Mouse (Mus musculus) intestine, embryonic 14.5 days (tissue): Measurements from ENCODE around the gene Kif17. TPM values are rescaled to one million over a fixed set of nuclear protein-coding genes. Genes with fewer than 3 reads are reported as not detected.

Experiments
- ATAC-seq: fragments of 200-750 bp; cut with Nextera tagmentation; replicated peaks from 2 replicates; pipeline ENCODE4 v1.8.0; 2017; ENCODE audit warnings: low read depth, moderate number of reproducible peaks, moderate TSS enrichment, moderate library complexity; ENCODE audit not compliant: low FRiP score, low TSS enrichment
- DNase-seq: peaks from one replicate; pipeline ENCODE4 v3.0.0-alpha.2; 2018; ENCODE audit warnings: low spot score
- H3K27ac ChIP-seq: fragments of 300-500 bp; sonication (generic); 2 replicates; pipeline ENCODE4 v1.5.1; 2014; ENCODE audit warnings: low read depth, mild to moderate bottlenecking, control low read depth
- H3K27me3 ChIP-seq: fragments of 300-500 bp; sonication (generic); replicated peaks from 2 replicates; pipeline ENCODE4 v1.6.1; 2014; ENCODE audit warnings: low read length, control low read depth; ENCODE audit not compliant: control insufficient read depth, insufficient read depth
- H3K36me3 ChIP-seq: fragments of 300-500 bp; sonication (generic); 2 replicates; pipeline ENCODE4 v1.6.1; 2014; ENCODE audit warnings: low read length, control low read depth; ENCODE audit not compliant: control insufficient read depth, insufficient read depth
- H3K4me1 ChIP-seq: fragments of 300-500 bp; sonication (generic); replicated peaks from 2 replicates; pipeline ENCODE4 v1.6.1; 2014; ENCODE audit warnings: low read length, control low read depth, mixed read lengths; ENCODE audit not compliant: control insufficient read depth, insufficient read depth
- H3K4me2 ChIP-seq: fragments of 300-500 bp; sonication (generic); 2 replicates; pipeline ENCODE4 v1.6.1; 2014; ENCODE audit warnings: low read length
- H3K4me3 ChIP-seq: fragments of 300-500 bp; sonication (generic); 2 replicates; pipeline ENCODE4 v1.5.1; 2014; ENCODE audit warnings: low read depth, low read length, control low read depth, mixed read lengths
- H3K9ac ChIP-seq: fragments of 300-500 bp; sonication (generic); 2 replicates; pipeline ENCODE4 v1.6.1; 2014; ENCODE audit warnings: mild to moderate bottlenecking, low read length
- H3K9me3 ChIP-seq: fragments of 300-500 bp; sonication (generic); 2 replicates; pipeline ENCODE4 v1.6.1; 2016; ENCODE audit warnings: low read length, control low read depth; ENCODE audit not compliant: control insufficient read depth
- WGBS: fragments of 180-500 bp; shearing (Covaris S2); extraction: QIAGEN DNeasy Blood & Tissue Kit; methylation state at CpG from one replicate; pipeline ENCODE4 v1.1.7; 2014; 5-methylcytosine and 5-hydroxymethylcytosine counted together
- polyA plus RNA-seq: library from polyadenylated mRNA; unstranded; fragments of >200 nt; fragmentation: Nextera tagmentation; extraction: Ambion mirVana; gene quantifications from 2 replicates; pipeline ENCODE4 v1.2.1, GENCODE M21; 2014

The Kif17 gene
- polyA plus RNA-seq, 1 experiment from 2014 or later, result 1.0 TPM

DNA sequence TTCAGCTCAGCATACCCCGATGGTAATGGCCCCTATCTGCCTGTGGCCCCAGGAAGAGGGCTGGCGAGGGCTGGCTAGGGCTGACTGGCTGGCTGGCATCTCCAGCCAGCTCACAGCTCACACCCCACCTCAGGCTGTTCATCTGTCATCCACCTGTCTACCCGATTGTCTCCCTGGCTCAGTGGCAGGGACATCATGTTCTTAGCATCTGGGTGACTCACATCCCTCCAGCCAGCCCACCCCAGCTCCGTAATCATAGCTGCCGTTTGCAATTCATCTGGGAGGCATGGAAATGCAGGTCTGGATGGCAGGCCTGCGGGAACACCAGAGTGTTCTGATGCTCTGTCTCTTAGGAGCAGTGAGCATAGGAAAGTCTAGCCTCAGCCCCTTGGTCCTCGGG is 28.1 kb downstream of the Kif17 start:
- 70% methylated on average over 7 of the region's 7 CpGs for WGBS
- H3K27me3 ChIP-seq, result no peaks in the 10 kb centered on the region

DNA sequence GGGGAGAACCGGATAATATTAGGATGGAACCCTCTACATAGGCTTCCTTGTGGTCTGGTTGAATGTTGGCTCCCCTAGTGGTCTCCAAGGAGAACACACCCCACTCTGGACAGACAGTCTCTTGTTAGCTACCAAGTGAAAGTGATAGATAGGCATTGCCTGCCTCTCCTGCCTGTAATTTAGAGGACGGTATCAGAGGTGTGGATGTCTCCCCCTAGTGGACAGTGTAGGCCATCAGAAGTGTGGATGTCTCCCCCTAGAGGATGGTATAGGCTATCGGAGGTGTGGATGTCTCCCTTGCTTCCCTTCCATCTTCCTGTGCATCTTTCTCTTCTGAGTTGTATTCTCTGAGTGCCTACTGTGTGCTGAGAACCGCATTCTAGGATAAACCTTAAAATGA is 32.6 kb downstream of the Kif17 start:
- no peak overlapping the region for H3K27ac ChIP-seq
- H3K9me3 ChIP-seq, result no peaks in the 10 kb centered on the region
- ATAC-seq, result peak; percentile 40; the same call in 1 of the 2 replicates
- no peaks in the 10 kb centered on the region for H3K36me3 ChIP-seq
- H3K4me1 ChIP-seq, result no peaks in the 10 kb centered on the region
- H3K9ac ChIP-seq, result no peak overlapping the region
- WGBS, result 29% methylated on average over 4 of the region's 4 CpGs
- no peak overlapping the region for H3K4me2 ChIP-seq
- no peak overlapping the region for H3K4me3 ChIP-seq
- H3K27me3 ChIP-seq, result no peaks in the 10 kb centered on the region
- no peak for DNase-seq

More for the DNA sequence above, 28.1 kb downstream of the Kif17 start:
- Histone ChIP-seq H3K4me2 (no peak overlapping the region), H3K9ac (no peak overlapping the region), H3K4me3 (no peak overlapping the region), H3K27ac (no peak overlapping the region), H3K4me1 (no peaks in the 10 kb centered on the region), H3K9me3 (no peaks in the 10 kb centered on the region), H3K36me3 (no peaks in the 10 kb centered on the region)
- ATAC-seq (no peak), DNase-seq (no peak)

DNA sequence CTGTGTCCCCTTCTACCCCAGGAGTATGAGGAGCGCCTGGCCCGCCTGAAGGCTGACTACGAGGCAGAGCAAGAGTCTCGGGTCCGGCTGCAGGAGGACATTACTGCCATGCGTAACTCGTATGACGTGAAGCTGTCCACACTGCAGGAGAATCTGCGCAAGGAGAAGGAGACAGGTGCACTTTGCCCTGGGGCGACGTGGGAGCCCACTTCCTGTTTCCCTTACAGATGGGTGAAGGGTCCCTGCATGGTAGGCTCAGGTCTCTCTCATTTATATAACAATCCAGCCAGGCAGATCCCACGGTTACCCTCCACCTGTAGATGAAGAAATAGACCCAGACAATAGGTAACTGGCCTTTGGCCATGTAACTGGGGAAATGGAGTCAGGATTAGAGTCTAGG is 36.2 kb downstream of the Kif17 start:
- 85% methylated on average over 12 of the region's 12 CpGs for WGBS
- ATAC-seq, result no peak

GRCm38 (mm10) chr4:138288691-138289090 is 38.5 kb downstream of the Kif17 start:
- H3K4me3 ChIP-seq, result no peak overlapping the region
- H3K27me3 ChIP-seq, result no peaks in the 10 kb centered on the region
- H3K36me3 ChIP-seq, result no peaks in the 10 kb centered on the region
- no peaks in the 10 kb centered on the region for H3K9me3 ChIP-seq
- no peaks in the 10 kb centered on the region for H3K4me1 ChIP-seq
- ATAC-seq (no peak), DNase-seq (no peak)
- WGBS, result 88% methylated on average over 7 of the region's 7 CpGs
- no peak overlapping the region for H3K9ac ChIP-seq
- no peak overlapping the region for H3K27ac ChIP-seq
- H3K4me2 ChIP-seq, result no peak overlapping the region

More for the DNA sequence above, 36.2 kb downstream of the Kif17 start:
- no peaks in the 10 kb centered on the region for H3K27me3 ChIP-seq
- no peak overlapping the region for H3K27ac ChIP-seq
- H3K9ac ChIP-seq, result no peak overlapping the region
- DNase-seq, result no peak
- no peaks in the 10 kb centered on the region for H3K9me3 ChIP-seq
- H3K36me3 ChIP-seq, result no peaks in the 10 kb centered on the region
- H3K4me2 ChIP-seq, result no peak overlapping the region
- no peaks in the 10 kb centered on the region for H3K4me1 ChIP-seq
- no peak overlapping the region for H3K4me3 ChIP-seq

DNA sequence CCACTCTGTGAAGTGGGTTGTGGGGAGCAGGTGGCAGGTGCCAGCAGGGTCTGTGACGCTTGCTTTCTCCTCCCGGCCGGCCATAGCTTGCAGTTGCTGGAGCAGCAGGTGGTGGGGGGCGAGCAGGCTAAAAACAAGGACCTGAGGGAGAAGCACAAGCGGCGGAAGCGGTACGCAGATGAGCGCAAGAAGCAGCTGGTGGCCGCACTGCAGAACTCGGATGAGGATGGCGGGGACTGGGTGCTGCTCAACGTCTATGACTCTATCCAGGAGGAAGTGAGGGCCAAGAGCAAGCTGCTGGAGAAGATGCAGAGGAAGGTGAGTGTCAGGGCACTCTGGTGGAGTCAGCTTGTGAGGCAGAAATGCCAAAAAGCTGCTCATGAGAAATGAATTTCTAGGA is 41.8 kb downstream of the Kif17 start:
- DNase-seq, result no peak
- no peak overlapping the region for H3K4me2 ChIP-seq
- H3K4me3 ChIP-seq, result no peak overlapping the region
- H3K4me1 ChIP-seq, result no peaks in the 10 kb centered on the region
- no peak overlapping the region for H3K27ac ChIP-seq
- no peaks in the 10 kb centered on the region for H3K36me3 ChIP-seq
- H3K9me3 ChIP-seq, result no peaks in the 10 kb centered on the region
- no peak overlapping the region for H3K9ac ChIP-seq
- ATAC-seq, result no peak
- H3K27me3 ChIP-seq, result no peaks in the 10 kb centered on the region
- 82% methylated on average over 13 of the region's 13 CpGs for WGBS

GRCm38 (mm10) chr4:138293261-138293948 is 43.2 kb downstream of the Kif17 start:
- Histone ChIP-seq H3K9me3 (no peaks in the 10 kb centered on the region), H3K27ac (no peak overlapping the region), H3K36me3 (no peaks in the 10 kb centered on the region), H3K27me3 (no peaks in the 10 kb centered on the region), H3K4me2 (no peak overlapping the region), H3K4me3 (no peak overlapping the region), H3K4me1 (no peaks in the 10 kb centered on the region), H3K9ac (no peak overlapping the region)
- no peak; the same call in 1 of the 2 replicates for ATAC-seq
- WGBS, result 66% methylated on average over 18 of the region's 18 CpGs
- no peak for DNase-seq

GRCm38 (mm10) chr4:138293949-138294550 is 43.8 kb downstream of the Kif17 start:
- Histone ChIP-seq H3K36me3 (no peaks in the 10 kb centered on the region), H3K27me3 (no peaks in the 10 kb centered on the region), H3K9ac (no peak overlapping the region), H3K9me3 (no peaks in the 10 kb centered on the region), H3K4me2 (no peak overlapping the region), H3K4me3 (no peak overlapping the region), H3K27ac (no peak overlapping the region), H3K4me1 (no peaks in the 10 kb centered on the region)
- WGBS, result 75% methylated on average over 13 of the region's 14 CpGs
- ATAC-seq (no peak), DNase-seq (no peak)

DNA sequence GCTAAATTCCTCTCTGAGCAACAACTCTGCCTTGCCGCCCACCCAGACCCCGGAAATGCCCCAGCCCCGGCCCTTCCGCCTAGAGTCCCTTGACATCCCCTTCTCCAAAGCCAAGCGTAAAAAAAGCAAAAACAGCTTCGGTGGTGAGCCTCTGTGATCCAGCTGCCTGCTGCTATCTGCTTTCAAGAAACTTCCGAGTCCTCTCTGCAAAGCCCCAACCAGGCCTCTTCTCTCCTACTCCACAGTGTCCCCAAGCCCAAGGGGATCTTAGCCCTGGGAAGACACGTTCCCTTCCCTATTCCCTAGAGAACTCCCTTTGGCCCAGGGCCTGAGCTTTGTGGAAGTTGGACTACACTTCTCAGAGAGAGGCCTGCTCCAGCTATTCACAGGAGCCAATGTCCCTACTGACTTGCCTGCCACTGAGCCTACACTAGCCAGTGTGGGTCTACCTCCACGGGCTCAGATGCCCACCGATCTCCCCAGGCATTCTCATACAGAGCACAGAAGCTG is 51.1 kb downstream of the Kif17 start:
- no peak overlapping the region for H3K9ac ChIP-seq
- ATAC-seq (no peak), DNase-seq (no peak)
- no peaks in the 10 kb centered on the region for H3K9me3 ChIP-seq
- H3K27ac ChIP-seq, result no peak overlapping the region
- no peaks in the 10 kb centered on the region for H3K27me3 ChIP-seq
- H3K4me3 ChIP-seq, result no peak overlapping the region
- H3K4me2 ChIP-seq, result no peak overlapping the region
- H3K36me3 ChIP-seq, result no peaks in the 10 kb centered on the region
- WGBS, result 86% methylated on average over 10 of the region's 10 CpGs
- H3K4me1 ChIP-seq, result peaks cover 14% of the 10 kb centered on the region

GRCm38 (mm10) chr4:138303011-138303410 is 52.8 kb downstream of the Kif17 start:
- Histone ChIP-seq H3K4me2 (no peak overlapping the region), H3K27ac (no peak overlapping the region), H3K4me1 (peaks cover 14% of the 10 kb centered on the region), H3K36me3 (peaks cover 11% of the 10 kb centered on the region), H3K9ac (0 out of 2 replicates have a peak overlapping the region, but pooled peaks have one; percentile 10), H3K9me3 (no peaks in the 10 kb centered on the region), H3K4me3 (no peak overlapping the region), H3K27me3 (no peaks in the 10 kb centered on the region)
- ATAC-seq (no peak), DNase-seq (no peak)
- WGBS, result 95% methylated on average over 3 of the region's 3 CpGs
